Mouse (Mus musculus): ENCODE results near the gene Hmgn1. TPM values are rescaled to one million over a fixed set of nuclear protein-coding genes. Genes with fewer than 3 reads are reported as not detected.

Hmgn1 gene
- polyA plus RNA-seq (2014; fragmentation: Illumina TruSeq; extraction: RNeasy Lipid Tissue Mini Kit (QIAGEN cat#74804); ENCODE audit: low read depth, low replicate concordance), result 238 TPM

DNA sequence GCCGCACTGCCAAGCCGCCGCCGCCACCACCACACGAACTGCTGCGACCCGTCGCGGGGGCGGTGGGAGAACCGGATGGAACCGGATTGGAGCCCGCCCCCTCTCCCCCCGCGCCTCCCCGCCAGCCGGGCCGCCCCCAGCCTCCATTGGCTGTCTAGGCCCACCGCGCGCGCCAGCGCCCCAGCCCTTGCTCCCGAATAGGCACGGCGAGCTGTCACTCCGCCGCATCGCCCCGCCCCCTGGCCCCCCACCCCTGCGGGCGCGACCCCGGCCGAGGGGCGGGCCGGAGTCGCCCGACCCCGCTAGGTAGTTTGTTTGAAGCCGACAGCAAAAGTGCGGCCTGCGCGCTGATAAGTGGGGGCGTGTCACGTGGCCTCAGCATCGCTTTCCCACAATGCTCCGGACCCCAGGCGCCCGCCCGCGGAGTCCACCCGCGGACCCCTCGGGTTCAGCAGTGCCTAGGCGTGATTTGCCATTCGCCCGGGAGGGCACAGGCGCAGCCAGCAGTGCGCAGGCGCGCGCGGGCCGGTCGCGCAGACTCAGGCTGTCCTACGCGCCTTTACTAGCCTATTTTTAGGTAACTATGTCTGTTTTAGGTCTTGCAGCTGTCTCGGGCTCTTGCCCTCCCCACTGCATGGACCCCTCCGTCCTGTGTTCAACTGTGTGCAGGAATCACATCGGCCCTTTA is at the start of gene Hmgn1:
Gene Hmgn1 (minus strand): TSS at position 73 of the 688 bp plus-strand sequence.

DNA sequence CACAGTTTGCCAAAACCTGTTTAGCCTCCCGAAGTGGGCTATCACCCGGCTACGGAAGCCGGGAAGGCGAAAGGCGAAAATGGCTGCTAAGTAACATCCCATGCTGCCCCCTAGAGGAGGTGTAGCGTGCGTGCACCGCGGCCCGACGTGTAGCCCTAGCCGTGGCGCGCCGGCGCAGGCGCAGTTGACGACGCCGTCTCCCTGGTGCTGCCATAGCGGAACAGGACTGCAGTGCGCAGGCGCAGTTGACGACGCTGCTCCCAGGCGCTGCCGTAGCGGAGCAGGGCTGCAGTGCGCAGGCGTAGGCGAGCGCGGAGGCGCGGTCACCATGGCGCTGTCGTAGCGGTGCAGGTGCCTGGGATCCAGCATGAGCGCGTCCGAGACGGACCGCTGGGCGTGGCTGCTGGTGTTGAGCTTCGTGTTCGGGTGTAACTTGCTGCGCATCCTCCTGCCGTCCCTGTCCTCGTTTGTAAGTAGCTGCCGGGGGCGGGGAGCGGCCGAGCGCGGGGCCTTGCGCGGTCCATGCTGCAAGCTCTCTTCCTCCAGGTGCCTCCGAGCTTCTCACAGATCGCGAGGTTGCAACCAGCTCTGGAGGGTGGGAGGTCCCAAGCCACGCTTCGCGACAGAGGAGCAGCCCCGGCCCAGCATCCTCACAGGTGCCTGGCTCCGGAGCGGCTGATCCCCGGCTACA is 17.7 kb upstream of the Hmgn1 start, which contains the start of gene Wrb:
Gene Wrb (plus strand): TSS at position 298 of the 691 bp plus-strand sequence.

DNA sequence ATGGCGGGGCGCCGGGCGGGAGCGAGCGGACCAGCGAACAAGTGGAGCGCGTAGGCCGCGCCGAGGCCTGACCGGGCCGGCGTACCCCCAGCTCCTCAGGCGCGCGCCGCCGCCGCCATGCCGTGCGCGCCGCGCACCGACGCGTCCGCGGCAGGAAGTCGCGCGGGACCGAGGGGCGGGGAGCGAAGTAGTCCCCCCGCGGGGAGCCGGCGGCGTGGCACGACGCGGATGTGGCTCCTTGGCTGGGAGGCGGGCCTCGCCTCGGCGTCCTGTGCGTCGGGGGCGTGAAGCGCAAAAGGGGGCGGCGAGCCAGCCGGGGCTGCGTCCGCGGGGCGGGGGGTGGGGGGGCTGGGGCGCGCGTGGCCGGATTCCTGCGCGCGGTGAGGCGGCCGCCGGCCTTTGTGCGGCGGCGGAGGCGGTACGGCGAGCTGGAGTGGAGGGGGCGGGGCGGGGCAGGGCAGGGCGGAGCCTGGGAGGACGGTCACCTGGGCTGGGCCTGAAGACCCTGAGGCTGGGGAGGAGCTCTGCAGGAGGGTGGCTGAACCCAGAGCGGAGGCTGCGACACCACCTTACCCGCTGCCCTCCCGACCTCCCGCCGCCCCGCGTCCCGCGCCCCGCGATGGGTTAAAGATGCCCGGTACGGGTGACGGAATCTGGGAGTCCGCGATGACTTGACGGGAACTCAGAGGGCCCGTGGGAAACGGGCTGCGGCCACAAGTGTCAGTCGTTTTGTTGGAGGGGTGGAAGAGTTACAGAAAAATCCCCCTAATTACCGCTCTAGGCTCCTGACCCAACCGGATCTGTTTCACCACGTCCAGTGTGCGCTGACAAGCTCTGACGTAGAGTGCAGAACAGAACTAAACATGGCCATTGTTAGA is 45.0 kb downstream of the Hmgn1 start, which contains the start of gene Brwd1:
Gene Brwd1 (minus strand): TSS at position 226 of the 878 bp plus-strand sequence.

Other genes starting within 250 kb of the Hmgn1 start
- gene Psmg1, start 136.8 kb downstream of the Hmgn1 start, polyA plus RNA-seq (2014; fragmentation: Illumina TruSeq; extraction: RNeasy Lipid Tissue Mini Kit (QIAGEN cat#74804); ENCODE audit: low read depth, low replicate concordance), result 31.1 TPM
- gene Brwd1, start 45.2 kb downstream of the Hmgn1 start, polyA plus RNA-seq (2014; fragmentation: Illumina TruSeq; extraction: RNeasy Lipid Tissue Mini Kit (QIAGEN cat#74804); ENCODE audit: low read depth, low replicate concordance), result 66.6 TPM
- gene Wrb, start 17.7 kb upstream of the Hmgn1 start, polyA plus RNA-seq (2014; fragmentation: Illumina TruSeq; extraction: RNeasy Lipid Tissue Mini Kit (QIAGEN cat#74804); ENCODE audit: low read depth, low replicate concordance), result 33.6 TPM
- gene Lca5l, start 64.5 kb upstream of the Hmgn1 start, polyA plus RNA-seq (2014; fragmentation: Illumina TruSeq; extraction: RNeasy Lipid Tissue Mini Kit (QIAGEN cat#74804); ENCODE audit: low read depth, low replicate concordance), result 1.2 TPM
- 74.1 TPM for gene Sh3bgr, start 72.7 kb upstream of the Hmgn1 start, polyA plus RNA-seq (2014; fragmentation: Illumina TruSeq; extraction: RNeasy Lipid Tissue Mini Kit (QIAGEN cat#74804); ENCODE audit: low read depth, low replicate concordance)
- gene B3galt5, start 108.1 kb upstream of the Hmgn1 start, polyA plus RNA-seq (2014; fragmentation: Illumina TruSeq; extraction: RNeasy Lipid Tissue Mini Kit (QIAGEN cat#74804); ENCODE audit: low read depth, low replicate concordance), result 0.17 TPM